Mouse (Mus musculus): ENCODE measurements around the gene Inip. TPM values are rescaled to one million over a fixed set of nuclear protein-coding genes. Genes with fewer than 3 reads are reported as not detected.

Inip gene
- polyA plus RNA-seq, 1 experiment from 2014 or later: 96.1 TPM

GRCm38 (mm10) chr4:59727878-59728261 is 73.5 kb downstream of the Inip start:
- Histone ChIP-seq H3K27me3 (no peaks in the 10 kb centered on the region), H3K36me3 (ENCODE audit: poor library complexity, severe bottlenecking) (no peaks in the 10 kb centered on the region), H3K4me1 (0 out of 2 replicates have a peak, but pooled peaks cover 6% of the 10 kb centered on the region), H3K4me2 (no peak overlapping the region), H3K9me3 (replicated peaks) (no peaks in the 10 kb centered on the region), H3K27ac (no peak overlapping the region), H3K4me3 (no peak overlapping the region), H3K9ac (no peak overlapping the region)
- WGBS: 83% methylated on average over 9 of the region's 9 CpGs
- ATAC-seq: no peak

DNA sequence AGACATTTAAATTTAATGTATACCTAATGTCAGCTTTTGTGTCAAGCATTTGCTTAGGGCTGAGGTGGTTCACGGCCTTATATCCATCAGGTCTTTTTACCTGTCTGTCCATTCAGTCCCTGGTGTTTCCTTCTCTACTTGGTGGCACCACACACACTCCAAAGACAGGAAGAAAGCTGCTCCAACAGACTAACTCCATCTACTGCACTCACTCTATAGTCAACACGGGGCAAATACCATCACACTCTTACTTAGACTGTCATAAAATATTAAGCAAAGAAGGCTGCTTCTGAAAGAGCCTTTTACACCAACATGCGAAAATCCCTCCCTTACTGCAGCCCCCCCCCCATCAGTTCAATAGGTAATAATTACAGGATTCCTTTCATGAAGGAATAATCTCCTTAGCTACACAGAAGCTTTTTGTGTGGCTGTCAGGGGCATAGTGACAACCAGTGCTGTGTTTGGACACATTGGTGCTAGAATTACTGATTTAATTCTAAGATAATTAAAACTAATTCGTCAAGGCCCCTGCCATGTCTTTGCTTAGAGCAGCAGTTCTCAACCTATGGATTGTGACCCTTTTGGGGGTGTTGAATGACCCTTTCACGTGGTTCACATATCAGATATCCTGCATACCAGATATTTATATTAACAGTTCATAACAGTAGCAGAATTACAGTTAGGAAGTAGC is 74.1 kb downstream of the Inip start:
- no peak overlapping the region for H3K9ac ChIP-seq
- H3K27ac ChIP-seq: no peak overlapping the region
- no peak overlapping the region for H3K4me3 ChIP-seq
- no peak overlapping the region for H3K4me2 ChIP-seq
- H3K27me3 ChIP-seq: no peaks in the 10 kb centered on the region
- H3K36me3 ChIP-seq (ENCODE audit: poor library complexity, severe bottlenecking): no peaks in the 10 kb centered on the region
- H3K9me3 ChIP-seq (replicated peaks): no peaks in the 10 kb centered on the region
- ATAC-seq: no peak
- WGBS: 31% methylated on average over 5 of the region's 5 CpGs
- 0 out of 2 replicates have a peak, but pooled peaks cover 6% of the 10 kb centered on the region for H3K4me1 ChIP-seq

DNA sequence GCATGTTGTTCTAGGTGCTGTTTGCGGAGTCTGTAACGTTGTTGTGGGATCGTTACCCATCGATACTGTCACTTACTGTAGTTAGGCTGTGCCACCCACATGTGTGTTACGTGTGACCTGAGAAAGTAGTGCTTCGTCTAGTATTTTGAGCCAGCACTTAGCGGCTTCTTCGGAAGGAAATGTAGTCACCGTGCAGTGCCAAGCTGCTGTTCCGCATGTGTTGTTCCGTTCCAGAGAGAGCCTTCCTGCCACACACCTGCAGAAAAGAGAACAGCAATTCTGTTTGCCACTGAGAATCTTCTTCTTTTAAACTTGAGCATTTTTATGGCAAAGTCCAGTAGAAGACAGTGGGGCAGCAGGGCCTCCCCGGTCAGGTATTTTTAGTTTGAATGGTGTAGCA is 74.9 kb downstream of the Inip start:
- no peaks in the 10 kb centered on the region for H3K27me3 ChIP-seq
- WGBS: 94% methylated on average over 12 of the region's 12 CpGs
- 0 out of 2 replicates have a peak, but pooled peaks cover 6% of the 10 kb centered on the region for H3K4me1 ChIP-seq
- H3K4me3 ChIP-seq: no peak overlapping the region
- no peak overlapping the region for H3K27ac ChIP-seq
- H3K9ac ChIP-seq: no peak overlapping the region
- no peaks in the 10 kb centered on the region for H3K36me3 ChIP-seq (ENCODE audit: poor library complexity, severe bottlenecking)
- H3K9me3 ChIP-seq (replicated peaks): no peaks in the 10 kb centered on the region
- ATAC-seq: no peak
- H3K4me2 ChIP-seq: no peak overlapping the region

GRCm38 (mm10) chr4:59725579-59725978 is 75.8 kb downstream of the Inip start:
- Histone ChIP-seq H3K27ac (no peak overlapping the region), H3K4me1 (0 out of 2 replicates have a peak, but pooled peaks cover 6% of the 10 kb centered on the region), H3K4me2 (no peak overlapping the region), H3K27me3 (no peaks in the 10 kb centered on the region), H3K36me3 (ENCODE audit: poor library complexity, severe bottlenecking) (peaks cover 1% of the 10 kb centered on the region; the same call in 1 of the 2 replicates), H3K4me3 (no peak overlapping the region), H3K9ac (no peak overlapping the region), H3K9me3 (replicated peaks) (no peaks in the 10 kb centered on the region)
- WGBS: 83% methylated on average over 4 of the region's 4 CpGs
- ATAC-seq: no peak

DNA sequence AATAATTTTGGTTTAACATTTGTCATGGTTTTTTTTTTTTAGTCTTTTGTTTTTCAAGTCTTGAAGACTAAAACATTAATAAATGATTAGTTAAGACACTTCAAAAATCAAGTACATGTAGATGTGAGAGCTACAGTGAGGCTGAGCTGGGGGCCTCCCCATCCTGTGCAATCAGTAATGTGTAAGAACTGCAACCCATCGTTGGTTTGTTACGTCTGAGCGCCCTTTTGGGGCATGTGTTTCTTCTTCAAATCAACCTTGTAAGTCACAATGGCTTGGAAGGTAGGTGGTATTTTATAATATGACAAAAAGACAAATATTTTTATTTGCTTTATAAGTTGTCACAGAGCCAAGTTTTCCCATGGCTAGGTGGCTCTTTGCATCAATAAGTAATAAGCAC is 79.6 kb downstream of the Inip start:
- Histone ChIP-seq H3K4me3 (no peak overlapping the region), H3K27me3 (no peaks in the 10 kb centered on the region), H3K27ac (no peak overlapping the region), H3K4me1 (peaks cover 1% of the 10 kb centered on the region; the same call in 1 of the 2 replicates), H3K9ac (no peak overlapping the region), H3K9me3 (replicated peaks) (no peaks in the 10 kb centered on the region), H3K4me2 (no peak overlapping the region), H3K36me3 (ENCODE audit: poor library complexity, severe bottlenecking) (peaks cover 12% of the 10 kb centered on the region)
- ATAC-seq: no peak
- 92% methylated on average over 3 of the region's 3 CpGs for WGBS

Other genes starting within 250 kb of the Inip start
- gene Hsdl2, start 220.0 kb downstream of the Inip start, polyA plus RNA-seq (2015; fragmentation: Nextera tagmentation; extraction: Ambion mirVana): 24.0 and 26.4 TPM in 2 replicates
- gene E130308A19Rik, start 175.4 kb downstream of the Inip start, polyA plus RNA-seq (2015; fragmentation: Nextera tagmentation; extraction: Ambion mirVana): 39.7 and 42.0 TPM in 2 replicates
- gene Snx30, start 4.3 kb upstream of the Inip start, polyA plus RNA-seq (2015; fragmentation: Nextera tagmentation; extraction: Ambion mirVana): 8.8 and 9.4 TPM in 2 replicates
- not detected in 2 replicates for gene Slc46a2, start 113.5 kb upstream of the Inip start, polyA plus RNA-seq (2015; fragmentation: Nextera tagmentation; extraction: Ambion mirVana)
- not detected in 2 replicates for gene Mup4, start 159.1 kb upstream of the Inip start, polyA plus RNA-seq (2015; fragmentation: Nextera tagmentation; extraction: Ambion mirVana)
- not detected in 2 replicates for gene Mup6, start 162.7 kb upstream of the Inip start, polyA plus RNA-seq (2015; fragmentation: Nextera tagmentation; extraction: Ambion mirVana)